Mouse (Mus musculus): Measurements from ENCODE around the gene Kctd15. TPM values are rescaled to one million over a fixed set of nuclear protein-coding genes. Genes with fewer than 3 reads are reported as not detected.

Gene Kctd15
- 22.4 and 24.3 TPM in 2 replicates for polyA plus RNA-seq (2014; fragmentation: Nextera tagmentation; extraction: Ambion mirVana)

DNA sequence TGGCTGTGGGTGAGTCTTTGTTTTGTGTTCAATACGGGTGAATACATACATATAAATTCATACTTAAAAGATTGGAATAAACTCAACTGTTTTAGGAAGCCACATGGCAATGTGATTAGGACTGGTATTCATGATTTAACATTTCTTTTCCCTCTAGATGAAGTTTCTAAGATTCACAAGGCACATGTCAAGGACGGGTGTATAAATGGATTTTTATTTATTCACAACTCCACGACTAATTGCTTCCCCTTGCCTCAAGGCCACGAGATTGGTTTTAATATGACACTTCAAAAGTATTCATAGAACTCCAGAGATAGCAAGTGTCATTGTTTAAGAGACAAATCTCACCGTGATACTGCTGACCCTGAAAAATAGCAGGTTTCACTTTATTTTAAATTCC lies at the start of gene Kctd15:
Kctd15 (minus strand) TSS at position 101 of the 400 bp plus-strand sequence.
- Histone ChIP-seq H3K4me1 (replicated peaks; ENCODE audit: control insufficient read depth, insufficient read depth, low read length) (peaks cover 12% of the 10 kb centered on the region), H3K9ac (ENCODE audit: low read length) (peak within 1 kb of the TSS; percentile 97), H3K9me3 (ENCODE audit: control insufficient read depth, low read length) (no peaks in the 10 kb centered on the region), H3K27me3 (ENCODE audit: control insufficient read depth, insufficient read depth, low read length) (no peaks in the 10 kb centered on the region), H3K4me2 (ENCODE audit: low read depth, low read length, severe bottlenecking) (peak within 1 kb of the TSS; percentile 55), H3K36me3 (ENCODE audit: control insufficient read depth, insufficient read depth, low read length) (no peaks in the 10 kb centered on the region), H3K27ac (ENCODE audit: low read depth, low read length) (peak within 1 kb of the TSS; percentile 99), H3K4me3 (ENCODE audit: low read depth, low read length) (peak within 1 kb of the TSS; percentile 76)
- no peak for ATAC-seq (replicated peaks; ENCODE audit: low FRiP score)
- 68% methylated on average over 5 of the region's 5 CpGs for WGBS
- no peak for DNase-seq (ENCODE audit: low spot score)

DNA sequence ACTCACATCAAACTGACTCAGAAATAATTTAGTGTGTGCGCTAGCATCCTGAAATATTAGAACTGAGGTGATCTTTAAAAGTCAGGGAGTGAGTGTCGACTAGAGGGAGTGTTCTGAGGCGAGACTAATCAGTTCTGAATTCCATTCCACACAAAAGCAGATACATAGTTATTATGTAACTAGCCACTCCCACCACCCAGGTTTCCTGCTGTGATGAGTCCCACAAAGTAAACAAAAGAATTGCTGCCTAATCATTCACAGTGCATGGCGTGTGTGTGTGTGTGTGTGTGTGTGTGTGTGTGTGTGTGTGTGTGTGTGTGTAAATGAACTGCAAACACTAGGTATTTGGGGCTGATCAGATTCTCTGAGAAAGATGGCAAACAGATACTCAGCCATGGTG lies 47.9 kb upstream of the Kctd15 start:
- ATAC-seq (replicated peaks; ENCODE audit: low FRiP score) (no peak), DNase-seq (ENCODE audit: low spot score) (no peak)
- WGBS = 39% methylated on average over 4 of the region's 4 CpGs
- Histone ChIP-seq H3K9ac (ENCODE audit: low read length) (no peak overlapping the region), H3K9me3 (ENCODE audit: control insufficient read depth, low read length) (no peaks in the 10 kb centered on the region), H3K4me1 (replicated peaks; ENCODE audit: control insufficient read depth, insufficient read depth, low read length) (peaks cover 2% of the 10 kb centered on the region; the same call in 1 of the 2 replicates), H3K4me2 (ENCODE audit: low read depth, low read length, severe bottlenecking) (no peak overlapping the region), H3K27ac (ENCODE audit: low read depth, low read length) (no peak overlapping the region), H3K27me3 (ENCODE audit: control insufficient read depth, insufficient read depth, low read length) (no peaks in the 10 kb centered on the region), H3K36me3 (ENCODE audit: control insufficient read depth, insufficient read depth, low read length) (no peaks in the 10 kb centered on the region), H3K4me3 (ENCODE audit: low read depth, low read length) (no peak overlapping the region)

DNA sequence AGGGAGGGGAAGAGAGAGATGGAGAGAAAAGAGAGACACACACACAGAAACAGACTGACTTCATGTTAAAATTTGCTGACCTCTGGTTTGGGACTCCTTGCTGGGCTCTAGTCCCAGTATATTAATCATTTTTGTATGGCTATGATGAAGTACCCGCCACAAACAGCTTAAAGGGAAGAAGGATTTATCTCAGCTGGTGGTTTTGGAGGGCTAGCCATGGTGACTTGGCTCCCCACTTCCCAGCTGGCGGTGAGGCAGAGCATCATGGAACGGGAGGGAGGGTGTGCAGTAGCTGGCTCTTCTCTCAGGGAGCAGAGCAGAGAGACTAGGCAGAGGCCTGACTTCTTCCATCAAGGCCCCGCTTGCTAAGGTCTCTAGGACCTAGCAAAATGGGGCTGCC lies 46.9 kb upstream of the Kctd15 start:
- 52% methylated on average over 4 of the region's 4 CpGs for WGBS
- no peaks in the 10 kb centered on the region for H3K9me3 ChIP-seq (ENCODE audit: control insufficient read depth, low read length)

DNA sequence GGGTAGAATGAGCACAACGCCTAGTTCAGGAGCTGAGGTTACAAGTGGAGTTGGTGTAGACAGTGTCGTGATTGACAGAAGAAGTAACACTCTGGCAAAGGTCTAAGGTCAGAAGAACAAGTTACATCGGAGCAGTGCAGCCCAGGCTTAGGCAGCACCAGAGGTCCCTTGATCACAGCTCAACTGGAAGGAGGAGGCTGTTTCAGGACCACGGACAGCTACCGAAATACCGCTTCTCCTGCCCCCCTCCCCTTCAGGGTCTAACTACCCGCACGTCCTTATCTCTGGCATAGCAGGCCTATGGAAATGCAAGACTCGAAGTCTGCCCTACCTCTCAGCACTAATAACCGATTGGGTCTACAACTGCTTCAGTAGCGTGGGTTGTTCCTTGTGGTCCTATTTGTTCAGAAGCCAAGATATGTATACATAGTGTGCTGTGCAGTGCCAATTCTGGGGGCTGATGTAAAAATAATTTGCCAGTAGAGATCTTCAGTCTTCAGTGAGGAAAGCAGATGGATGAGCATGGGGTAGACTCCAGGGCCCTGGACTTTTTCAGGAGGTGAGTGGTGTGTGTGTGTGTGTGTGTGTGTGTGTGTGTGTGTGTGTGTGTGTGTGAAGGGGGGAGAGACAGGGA lies 46.3 kb upstream of the Kctd15 start:
- Histone ChIP-seq H3K36me3 (ENCODE audit: control insufficient read depth, insufficient read depth, low read length) (no peaks in the 10 kb centered on the region), H3K4me1 (replicated peaks; ENCODE audit: control insufficient read depth, insufficient read depth, low read length) (peaks cover 2% of the 10 kb centered on the region; the same call in 1 of the 2 replicates), H3K4me3 (ENCODE audit: low read depth, low read length) (no peak overlapping the region), H3K9ac (ENCODE audit: low read length) (no peak overlapping the region), H3K4me2 (ENCODE audit: low read depth, low read length, severe bottlenecking) (no peak overlapping the region), H3K27ac (ENCODE audit: low read depth, low read length) (no peak overlapping the region), H3K27me3 (ENCODE audit: control insufficient read depth, insufficient read depth, low read length) (no peaks in the 10 kb centered on the region), H3K9me3 (ENCODE audit: control insufficient read depth, low read length) (no peaks in the 10 kb centered on the region)
- peak; percentile 80 for DNase-seq (ENCODE audit: low spot score)
- ATAC-seq (replicated peaks; ENCODE audit: low FRiP score) = no peak
- 20% methylated on average over 11 of the region's 11 CpGs for WGBS

More for the DNA sequence above, 46.9 kb upstream of the Kctd15 start:
- H3K4me1 ChIP-seq (replicated peaks; ENCODE audit: control insufficient read depth, insufficient read depth, low read length) = peaks cover 2% of the 10 kb centered on the region; the same call in 1 of the 2 replicates
- ATAC-seq (replicated peaks; ENCODE audit: low FRiP score) (no peak), DNase-seq (ENCODE audit: low spot score) (no peak)
- no peak overlapping the region for H3K9ac ChIP-seq (ENCODE audit: low read length)
- no peaks in the 10 kb centered on the region for H3K27me3 ChIP-seq (ENCODE audit: control insufficient read depth, insufficient read depth, low read length)
- H3K4me3 ChIP-seq (ENCODE audit: low read depth, low read length) = no peak overlapping the region
- no peaks in the 10 kb centered on the region for H3K36me3 ChIP-seq (ENCODE audit: control insufficient read depth, insufficient read depth, low read length)
- no peak overlapping the region for H3K4me2 ChIP-seq (ENCODE audit: low read depth, low read length, severe bottlenecking)
- no peak overlapping the region for H3K27ac ChIP-seq (ENCODE audit: low read depth, low read length)

DNA sequence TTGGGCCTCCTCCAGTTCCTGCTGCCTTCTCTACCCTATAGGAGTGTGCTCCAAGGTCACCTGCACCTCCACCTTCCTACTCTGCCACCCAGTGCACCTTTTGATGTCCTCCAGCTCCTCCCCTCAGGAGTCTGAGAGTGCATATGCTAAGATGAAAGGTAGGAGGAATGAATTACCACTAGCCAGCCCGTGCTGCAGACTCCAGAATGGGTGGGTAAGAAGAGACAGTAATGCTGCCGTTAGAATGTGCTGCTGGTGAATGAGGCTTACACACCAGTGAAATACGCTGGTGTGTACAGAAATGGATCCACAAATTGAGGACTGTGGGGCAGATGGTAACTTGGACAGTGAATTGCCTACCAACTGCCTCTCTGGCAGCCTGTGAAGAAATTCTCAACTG lies 43.4 kb upstream of the Kctd15 start:
- DNase-seq (ENCODE audit: low spot score) (no peak), ATAC-seq (replicated peaks; ENCODE audit: low FRiP score) (no peak)
- Histone ChIP-seq H3K27ac (ENCODE audit: low read depth, low read length) (no peak overlapping the region), H3K36me3 (ENCODE audit: control insufficient read depth, insufficient read depth, low read length) (no peaks in the 10 kb centered on the region), H3K4me1 (replicated peaks; ENCODE audit: control insufficient read depth, insufficient read depth, low read length) (no peaks in the 10 kb centered on the region), H3K9me3 (ENCODE audit: control insufficient read depth, low read length) (no peaks in the 10 kb centered on the region), H3K27me3 (ENCODE audit: control insufficient read depth, insufficient read depth, low read length) (no peaks in the 10 kb centered on the region), H3K9ac (ENCODE audit: low read length) (no peak overlapping the region), H3K4me2 (ENCODE audit: low read depth, low read length, severe bottlenecking) (no peak overlapping the region), H3K4me3 (ENCODE audit: low read depth, low read length) (no peak overlapping the region)
- WGBS = 76% methylated on average over 3 of the region's 3 CpGs

DNA sequence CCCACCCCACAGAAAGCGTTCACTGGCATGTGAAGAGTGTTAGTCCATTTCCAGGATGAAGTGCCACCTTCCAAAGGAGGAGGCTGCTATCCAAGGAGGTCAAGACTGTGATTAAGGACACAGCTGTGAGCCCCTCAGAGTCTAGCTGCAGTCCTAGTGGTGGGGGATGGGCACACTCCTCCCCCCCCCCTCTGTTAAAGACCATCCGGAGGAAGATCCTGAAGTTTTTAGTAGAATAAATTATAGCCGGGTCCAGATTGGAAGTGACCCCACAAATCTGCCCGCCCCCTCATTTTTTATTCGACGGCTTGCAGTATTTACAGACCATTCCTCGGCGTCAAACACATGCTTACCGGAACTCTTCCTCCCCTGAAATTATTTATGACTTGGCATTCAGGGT lies 41.7 kb upstream of the Kctd15 start:
- Histone ChIP-seq H3K9me3 (ENCODE audit: control insufficient read depth, low read length) (no peaks in the 10 kb centered on the region), H3K27ac (ENCODE audit: low read depth, low read length) (no peak overlapping the region), H3K27me3 (ENCODE audit: control insufficient read depth, insufficient read depth, low read length) (no peaks in the 10 kb centered on the region), H3K4me3 (ENCODE audit: low read depth, low read length) (no peak overlapping the region), H3K4me2 (ENCODE audit: low read depth, low read length, severe bottlenecking) (no peak overlapping the region), H3K4me1 (replicated peaks; ENCODE audit: control insufficient read depth, insufficient read depth, low read length) (no peaks in the 10 kb centered on the region), H3K9ac (ENCODE audit: low read length) (no peak overlapping the region), H3K36me3 (ENCODE audit: control insufficient read depth, insufficient read depth, low read length) (no peaks in the 10 kb centered on the region)
- 91% methylated on average over 9 of the region's 9 CpGs for WGBS
- DNase-seq (ENCODE audit: low spot score) = no peak
- no peak for ATAC-seq (replicated peaks; ENCODE audit: low FRiP score)

DNA sequence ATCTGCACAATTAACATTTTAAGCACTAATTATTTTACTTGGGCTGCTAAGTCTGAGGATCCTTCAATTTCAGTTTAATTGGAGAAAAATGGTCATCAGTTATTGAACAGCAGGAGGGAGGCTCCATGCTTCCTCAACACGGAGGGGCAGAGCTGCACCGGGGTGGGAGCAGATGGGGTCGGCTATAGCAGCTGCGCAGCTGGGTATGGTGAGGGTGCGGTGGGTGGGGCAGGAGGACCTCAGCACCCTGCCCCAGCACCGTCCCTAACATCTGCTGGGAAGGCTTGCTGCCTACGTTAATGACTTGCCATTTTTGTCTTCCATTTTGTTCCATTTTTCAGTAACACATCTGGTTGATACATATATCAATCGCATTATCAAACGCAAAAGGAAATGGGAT lies 39.6 kb upstream of the Kctd15 start:
- H3K4me1 ChIP-seq (replicated peaks; ENCODE audit: control insufficient read depth, insufficient read depth, low read length) = no peaks in the 10 kb centered on the region
- 63% methylated on average over 9 of the region's 9 CpGs for WGBS
- H3K36me3 ChIP-seq (ENCODE audit: control insufficient read depth, insufficient read depth, low read length) = no peaks in the 10 kb centered on the region
- H3K27ac ChIP-seq (ENCODE audit: low read depth, low read length) = no peak overlapping the region
- H3K4me2 ChIP-seq (ENCODE audit: low read depth, low read length, severe bottlenecking) = no peak overlapping the region
- H3K27me3 ChIP-seq (ENCODE audit: control insufficient read depth, insufficient read depth, low read length) = no peaks in the 10 kb centered on the region
- no peaks in the 10 kb centered on the region for H3K9me3 ChIP-seq (ENCODE audit: control insufficient read depth, low read length)
- no peak for ATAC-seq (replicated peaks; ENCODE audit: low FRiP score)
- no peak overlapping the region for H3K4me3 ChIP-seq (ENCODE audit: low read depth, low read length)
- no peak for DNase-seq (ENCODE audit: low spot score)
- H3K9ac ChIP-seq (ENCODE audit: low read length) = no peak overlapping the region

DNA sequence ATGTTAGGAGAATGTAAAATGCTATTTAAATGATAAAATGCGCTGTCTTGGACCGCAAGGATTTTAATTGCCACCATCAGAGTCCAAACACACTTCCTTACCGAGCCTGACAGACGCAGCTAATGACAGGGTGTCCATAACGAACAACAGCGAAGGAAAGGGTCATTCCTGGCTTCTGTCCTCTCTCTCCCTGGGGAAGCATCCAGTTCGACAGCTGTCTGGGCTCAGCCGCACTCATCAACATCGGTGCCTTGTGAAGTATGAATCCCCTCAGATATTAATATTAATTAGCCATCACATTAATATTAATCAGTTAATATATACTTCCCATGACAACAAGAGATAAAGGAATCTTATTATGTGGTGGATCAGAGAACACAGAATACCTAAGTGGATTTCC lies 38.4 kb upstream of the Kctd15 start:
- H3K9me3 ChIP-seq (ENCODE audit: control insufficient read depth, low read length) = no peaks in the 10 kb centered on the region
- H3K4me1 ChIP-seq (replicated peaks; ENCODE audit: control insufficient read depth, insufficient read depth, low read length) = peaks cover 3% of the 10 kb centered on the region; the same call in 1 of the 2 replicates
- no peaks in the 10 kb centered on the region for H3K27me3 ChIP-seq (ENCODE audit: control insufficient read depth, insufficient read depth, low read length)
- H3K4me3 ChIP-seq (ENCODE audit: low read depth, low read length) = no peak overlapping the region
- DNase-seq (ENCODE audit: low spot score) = no peak
- no peak overlapping the region for H3K9ac ChIP-seq (ENCODE audit: low read length)
- no peak overlapping the region for H3K4me2 ChIP-seq (ENCODE audit: low read depth, low read length, severe bottlenecking)
- ATAC-seq (replicated peaks; ENCODE audit: low FRiP score) = no peak
- no peak overlapping the region for H3K27ac ChIP-seq (ENCODE audit: low read depth, low read length)
- H3K36me3 ChIP-seq (ENCODE audit: control insufficient read depth, insufficient read depth, low read length) = no peaks in the 10 kb centered on the region
- 68% methylated on average over 9 of the region's 9 CpGs for WGBS

DNA sequence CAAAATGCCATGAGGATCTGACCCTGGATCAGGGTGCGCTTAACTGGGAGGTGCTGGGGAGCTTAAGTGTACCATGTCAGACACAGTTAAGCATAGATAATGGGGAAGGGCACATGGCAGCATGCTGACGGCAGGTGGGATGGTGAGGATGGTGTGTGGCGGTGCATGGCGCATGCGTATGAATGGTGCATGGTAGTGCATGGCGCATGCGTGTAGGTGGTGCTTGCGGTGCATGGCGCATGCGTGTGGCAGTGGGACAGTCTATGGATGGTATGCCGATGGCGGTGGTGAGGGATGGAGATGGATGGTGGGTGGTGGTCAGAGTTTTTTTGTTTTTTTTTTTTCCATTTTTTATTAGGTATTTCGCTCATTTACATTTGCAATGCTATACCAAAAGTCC lies 37.4 kb upstream of the Kctd15 start:
- ATAC-seq (replicated peaks; ENCODE audit: low FRiP score) (no peak), DNase-seq (ENCODE audit: low spot score) (no peak)
- Histone ChIP-seq H3K27ac (ENCODE audit: low read depth, low read length) (no peak overlapping the region), H3K36me3 (ENCODE audit: control insufficient read depth, insufficient read depth, low read length) (no peaks in the 10 kb centered on the region), H3K9ac (ENCODE audit: low read length) (no peak overlapping the region), H3K27me3 (ENCODE audit: control insufficient read depth, insufficient read depth, low read length) (no peaks in the 10 kb centered on the region), H3K4me1 (replicated peaks; ENCODE audit: control insufficient read depth, insufficient read depth, low read length) (peaks cover 4% of the 10 kb centered on the region; the same call in 1 of the 2 replicates), H3K4me3 (ENCODE audit: low read depth, low read length) (no peak overlapping the region), H3K4me2 (ENCODE audit: low read depth, low read length, severe bottlenecking) (no peak overlapping the region), H3K9me3 (ENCODE audit: control insufficient read depth, low read length) (no peaks in the 10 kb centered on the region)
- 95% methylated on average over 13 of the region's 13 CpGs for WGBS

All from forebrain, embryonic 11.5 days (tissue).